Mouse (Mus musculus) liver, embryonic 14.5 days (tissue): ENCODE data around the gene Pim1.

ENCODE experiments used
- CTCF ChIP-seq: IDR thresholded peaks from 2 replicates; pipeline ENCODE4 v1.5.1; 2016; ENCODE audit warnings: antibody characterized with exemption, low read depth, control low read depth
- EP300 ChIP-seq: IDR thresholded peaks from 2 replicates; pipeline ENCODE4 v1.6.1; 2016; ENCODE audit warnings: antibody characterized with exemption, low read depth

- no peak for TF ChIP-seq CTCF
- no peak for TF ChIP-seq EP300
Measured at GRCm38 (mm10) chr17:29498028-29498427, 7.5 kb downstream of the Pim1 start.
